Mouse (Mus musculus): Measurements from ENCODE around the gene Cks1b. TPM values are rescaled to one million over a fixed set of nuclear protein-coding genes. Genes with fewer than 3 reads are reported as not detected.
A peak's percentile ranks its signal among the peaks of the same experiment; 100 is the strongest.

Cks1b gene
- total and polyA plus RNA-seq, 3 experiments: 177 to 438 (median 271) TPM

DNA sequence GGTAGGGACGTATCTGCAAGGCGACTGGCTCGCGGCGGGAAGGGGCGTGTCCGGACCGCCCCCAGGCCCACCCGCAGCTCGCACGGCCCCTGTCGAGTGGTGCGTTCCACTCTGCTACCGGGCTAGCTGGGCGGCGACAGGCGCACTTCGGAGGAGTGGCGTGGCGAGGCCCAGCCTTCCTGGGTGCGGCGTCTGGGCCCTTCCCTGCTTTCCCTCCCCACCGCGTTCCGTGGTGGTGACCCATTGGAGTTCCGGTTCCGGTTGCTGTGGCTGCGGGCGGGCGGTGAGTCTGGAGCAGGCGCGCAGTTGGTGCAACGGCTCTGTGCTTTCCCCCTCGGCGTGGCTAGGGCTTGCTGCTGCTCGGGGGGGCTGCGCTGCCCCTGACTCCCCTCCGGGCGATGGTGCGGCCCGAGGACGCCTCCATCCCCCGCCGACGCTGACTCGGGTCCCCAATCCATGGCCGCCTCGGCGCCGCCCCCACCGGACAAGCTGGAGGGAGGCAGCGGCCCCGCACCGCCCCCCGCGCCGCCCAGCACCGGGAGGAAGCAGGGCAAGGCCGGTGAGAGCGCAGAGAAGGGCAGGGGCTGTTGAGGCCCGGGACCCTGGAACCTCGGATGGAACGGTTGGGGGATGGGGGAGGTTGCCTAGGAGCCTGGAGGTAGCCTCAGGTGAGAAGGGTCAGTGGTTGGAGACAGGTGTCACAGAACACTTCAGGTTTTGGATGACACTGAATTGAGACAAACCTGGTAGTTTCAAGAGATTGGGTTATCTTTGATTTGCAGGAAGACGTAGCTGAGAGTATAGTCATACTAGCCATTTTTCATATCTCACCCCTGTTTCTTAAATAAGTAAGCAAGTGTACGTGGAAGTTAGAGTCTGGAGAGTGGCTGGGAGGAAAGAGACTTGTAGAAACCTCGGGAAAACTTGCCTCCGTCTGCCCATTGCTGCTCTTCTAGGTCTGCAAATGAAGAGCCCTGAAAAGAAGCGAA is 12.3 kb upstream of the Cks1b start, which contains the start of gene Pygo2:
TSS of gene Pygo2 (plus strand) at position 44 of the 989 bp plus-strand sequence.
- Histone ChIP-seq H3K27ac (ENCODE audit: control insufficient read depth, low read depth, low read length) (peak within 1 kb of the TSS; percentile 64), H3K36me3 (ENCODE audit: control insufficient read depth in 1 of 2, insufficient read depth in 2 of 2, low read length in 2 of 2) (peaks cover 0 to 10% of the 10 kb centered on the region in 2 experiments; a peak in 2 of 4 replicates), H3K79me2 (ENCODE audit: control insufficient read depth, insufficient read depth, low read length, poor library complexity) (peaks cover 14% of the 10 kb centered on the region), H3K9me3 (replicated peaks; ENCODE audit: insufficient read depth, low read length) (no peaks in the 10 kb centered on the region), H3K9ac (ENCODE audit: control insufficient read depth, low read depth, low read length, poor library complexity, severe bottlenecking) (peak within 1 kb of the TSS; percentile 80), H3K4me1 (ENCODE audit: control insufficient read depth in 1 of 2, insufficient read depth in 2 of 2, low read length in 2 of 2) (peaks cover 6 to 7% of the 10 kb centered on the region in 2 experiments), H3K27me3 (ENCODE audit: control insufficient read depth in 1 of 2, insufficient read depth in 2 of 2, low read length in 2 of 2) (no peaks in the 10 kb centered on the region), H3K4me3 (ENCODE audit: control insufficient read depth in 1 of 2, insufficient read depth in 1 of 2, low read depth in 2 of 2, low read length in 2 of 2) (peak within 1 kb of the TSS; percentile 68 to 89)
- peak; percentile 99 for DNase-seq (ENCODE audit: low read depth, low spot score)
- TF ChIP-seq MYB (IDR thresholded peaks at IDR 0.05; ENCODE audit: low read depth, low read length) (no peak), UBTF (IDR thresholded peaks at IDR 0.05; ENCODE audit: borderline replicate concordance, insufficient read depth, low read depth, low read length) (no peak), MAZ (IDR thresholded peaks at IDR 0.05; ENCODE audit: low read depth, low read length) (peak; percentile 89; the same call in 1 of the 2 replicates), POLR2AphosphoS5 (IDR thresholded peaks at IDR 0.05; ENCODE audit: borderline replicate concordance, low read depth, low read length) (0 out of 2 replicates have a peak, but pooled peaks have one; percentile 42), CHD2 (IDR thresholded peaks at IDR 0.05; ENCODE audit: low read length) (no peak), ELF1 (IDR thresholded peaks at IDR 0.05; ENCODE audit: low read depth, low read length) (peak; percentile 87), MYC (IDR thresholded peaks at IDR 0.05; ENCODE audit: low read depth, low read length) (0 out of 2 replicates have a peak, but pooled peaks have one; percentile 47), USF1 (IDR thresholded peaks at IDR 0.05; ENCODE audit: low read depth, low read length) (0 out of 2 replicates have a peak, but pooled peaks have one; percentile 25), GABPA (IDR thresholded peaks at IDR 0.05; ENCODE audit: low read depth, low read length) (no peak), CTCF (IDR thresholded peaks at IDR 0.05 in 2 of 3, conservative IDR thresholded peaks at IDR 0.05 in 1 of 3; ENCODE audit: control insufficient read depth in 1 of 3, insufficient read depth in 1 of 3, low read depth in 2 of 3, low read length in 3 of 3, poor library complexity in 1 of 3, severe bottlenecking in 1 of 3) (no peak), SMC3 (IDR thresholded peaks at IDR 0.05; ENCODE audit: low read depth, low read length) (no peak), MXI1 (IDR thresholded peaks at IDR 0.05; ENCODE audit: low read depth, low read length) (peak; percentile 62), MEF2A (IDR thresholded peaks at IDR 0.05; ENCODE audit: extremely low read depth, insufficient replicate concordance, low read depth, low read length, poor library complexity, severe bottlenecking) (no peak), HCFC1 (IDR thresholded peaks at IDR 0.05; ENCODE audit: low read depth, low read length) (peak; percentile 86), E2F4 (IDR thresholded peaks at IDR 0.05; ENCODE audit: borderline replicate concordance, low read depth, low read length) (no peak), GATA1 (IDR thresholded peaks at IDR 0.05; ENCODE audit: low read depth, low read length) (peak; percentile 36; the same call in 1 of the 2 replicates), ZC3H11A (IDR thresholded peaks at IDR 0.05; ENCODE audit: low read depth, low read length) (no peak), KAT2A (conservative IDR thresholded peaks at IDR 0.05; ENCODE audit: low read depth, low read length) (peak; percentile 48; the same call in 1 of the 2 replicates), ZKSCAN1 (IDR thresholded peaks at IDR 0.05; ENCODE audit: low read depth, low read length) (peak; percentile 40; the same call in 1 of the 2 replicates), SIN3A (IDR thresholded peaks at IDR 0.05; ENCODE audit: low read length) (peak; percentile 79), TAL1 (IDR thresholded peaks at IDR 0.05; ENCODE audit: low read length) (peak; percentile 53), POLR2A (IDR thresholded peaks at IDR 0.05; ENCODE audit: control insufficient read depth in 1 of 2, insufficient read depth in 1 of 2, low read depth in 1 of 2, low read length in 2 of 2, poor library complexity in 1 of 2) (peak; percentile 86 to 91), RAD21 (IDR thresholded peaks at IDR 0.05; ENCODE audit: low read depth, low read length) (no peak), ZNF384 (IDR thresholded peaks at IDR 0.05; ENCODE audit: low read depth, low read length) (0 out of 2 replicates have a peak, but pooled peaks have one; percentile 13), NELFE (IDR thresholded peaks at IDR 0.05; ENCODE audit: low read depth, low read length) (peak; percentile 91), TBP (IDR thresholded peaks at IDR 0.05; ENCODE audit: low read depth, low read length) (peak; percentile 52; the same call in 1 of the 2 replicates), POLR2AphosphoS2 (IDR thresholded peaks at IDR 0.05; ENCODE audit: low read length) (peak; percentile 100), RCOR1 (IDR thresholded peaks at IDR 0.05; ENCODE audit: low read depth, low read length) (peak; percentile 18; the same call in 1 of the 2 replicates), MAFK (IDR thresholded peaks at IDR 0.05; ENCODE audit: borderline replicate concordance, low read depth, low read length) (no peak), JUND (IDR thresholded peaks at IDR 0.05; ENCODE audit: low read depth, low read length) (no peak), ETS1 (IDR thresholded peaks at IDR 0.05; ENCODE audit: low read depth, low read length) (peak; percentile 20; the same call in 1 of the 2 replicates), EP300 (IDR thresholded peaks at IDR 0.05; ENCODE audit: low read depth in 1 of 2, low read length in 2 of 2) (peak in 1 of 2 experiments; percentile 41; a peak in 2 of 4 replicates), TCF12 (IDR thresholded peaks at IDR 0.05; ENCODE audit: low read depth, low read length) (peak; percentile 70), ZMIZ1 (IDR thresholded peaks at IDR 0.05; ENCODE audit: low read depth, low read length) (peak; percentile 93)
